Mouse (Mus musculus) small intestine, adult 2 months (tissue): Measurements from ENCODE around the gene Nr3c2.

Source experiments
- CTCF ChIP-seq: fragments of 200-500 bp; IDR thresholded peaks from 2 replicates; pipeline ENCODE4 v1.5.1; 2012; ENCODE audit warnings: low read depth, mild to moderate bottlenecking, control low read depth, inconsistent platforms, low read length, moderate library complexity, mixed read lengths; ENCODE audit not compliant: insufficient replicate concordance, insufficient read length; ENCODE audit errors: extremely low read depth
- POLR2A ChIP-seq: fragments of 200-500 bp; IDR thresholded peaks from 2 replicates; pipeline ENCODE4 v1.6.1; 2012; ENCODE audit warnings: low read depth, mild to moderate bottlenecking, control low read depth, inconsistent platforms, low read length, moderate library complexity

GRCm38 (mm10) chr8:77055492-77056021 lies 156.3 kb downstream of the Nr3c2 start:
- TF ChIP-seq CTCF (no peak), POLR2A (no peak)
